Mouse (Mus musculus): ENCODE data around the gene Lcorl.
A peak's percentile ranks its signal among the peaks of the same experiment; 100 is the strongest.

Lcorl gene

GRCm38 (mm10) chr5:45857254-45858011, at the start of gene Lcorl:
Gene Lcorl (minus strand): TSS chr5:45857615.
- peak; percentile 89 for DNase-seq (ENCODE audit: low spot score)

- no peak for DNase-seq (ENCODE audit: low spot score)
These were observed 47.3 kb upstream of the Lcorl start for GRCm38 (mm10) chr5:45904683-45905082.

GRCm38 (mm10) chr5:45903246-45903645, 45.8 kb upstream of the Lcorl start:
- no peak for DNase-seq (ENCODE audit: low spot score)

- DNase-seq (ENCODE audit: low spot score), result no peak
These were observed 37.9 kb upstream of the Lcorl start for GRCm38 (mm10) chr5:45895362-45895761.

- no peak for DNase-seq (ENCODE audit: low spot score)
These were observed 36.3 kb upstream of the Lcorl start for GRCm38 (mm10) chr5:45893696-45894095.

- no peak for DNase-seq (ENCODE audit: low spot score)
These were observed 18.9 kb upstream of the Lcorl start for GRCm38 (mm10) chr5:45876328-45876727.

GRCm38 (mm10) chr5:45875472-45875871, 18.1 kb upstream of the Lcorl start:
- no peak for DNase-seq (ENCODE audit: low spot score)

GRCm38 (mm10) chr5:45874284-45875030, 17.0 kb upstream of the Lcorl start:
- DNase-seq (ENCODE audit: low spot score), result no peak

GRCm38 (mm10) chr5:45858368-45858767, 953 bp upstream of the Lcorl start:
- no peak for DNase-seq (ENCODE audit: low spot score)

GRCm38 (mm10) chr5:45856876-45857253, 550 bp downstream of the Lcorl start:
- no peak for DNase-seq (ENCODE audit: low spot score)

GRCm38 (mm10) chr5:45856303-45856821, 1.1 kb downstream of the Lcorl start:
- DNase-seq (ENCODE audit: low spot score), result peak; percentile 24

GRCm38 (mm10) chr5:45855526-45856302, 1.7 kb downstream of the Lcorl start:
- DNase-seq (ENCODE audit: low spot score), result peak; percentile 47

GRCm38 (mm10) chr5:45844723-45845122, 12.7 kb downstream of the Lcorl start:
- no peak for DNase-seq (ENCODE audit: low spot score)

- no peak for DNase-seq (ENCODE audit: low spot score)
These were observed 22.3 kb downstream of the Lcorl start for GRCm38 (mm10) chr5:45835131-45835530.

GRCm38 (mm10) chr5:45811527-45811926, 45.9 kb downstream of the Lcorl start:
- DNase-seq (ENCODE audit: low spot score), result no peak

- no peak for DNase-seq (ENCODE audit: low spot score)
These were observed 65.6 kb downstream of the Lcorl start for GRCm38 (mm10) chr5:45791864-45792263.

- DNase-seq (ENCODE audit: low spot score), result no peak
These were observed 67.2 kb downstream of the Lcorl start for GRCm38 (mm10) chr5:45790221-45790620.

- DNase-seq (ENCODE audit: low spot score), result no peak
These were observed 99.8 kb downstream of the Lcorl start for GRCm38 (mm10) chr5:45757502-45758121.

- no peak for DNase-seq (ENCODE audit: low spot score)
These were observed 119.5 kb downstream of the Lcorl start for GRCm38 (mm10) chr5:45737911-45738310.

- DNase-seq (ENCODE audit: low spot score), result no peak
These were observed 123.7 kb downstream of the Lcorl start for GRCm38 (mm10) chr5:45733751-45734150.

- DNase-seq (ENCODE audit: low spot score), result no peak
These were observed 138.4 kb downstream of the Lcorl start for GRCm38 (mm10) chr5:45718848-45719488.
